Mouse (Mus musculus) lung, adult 18-20 months (tissue): Measurements from ENCODE around the gene Rab20.
"Not testable (repeated sequence)": the region's sequence is repeated elsewhere in the genome, so short reads cannot be mapped to it uniquely, and the experiment has no call there.

Source experiments
- DNase-seq, 2 experiments: peaks; one replicate each; pipeline ENCODE4 v3.0.0; 2022; ENCODE audit warnings: mixed read lengths in 2 of 2

The Rab20 gene

GRCm38 (mm10) chr8:11479591-11479990 lies 1.1 kb upstream of the Rab20 start:
- DNase-seq, result no peak

- peak in 1 of 2 experiments; percentile 20 for DNase-seq
Observed at GRCm38 (mm10) chr8:11478807-11479527, 457 bp upstream of the Rab20 start.

GRCm38 (mm10) chr8:11477178-11477553 lies 1.3 kb downstream of the Rab20 start:
- DNase-seq, result no peak

GRCm38 (mm10) chr8:11476338-11477177 lies 2.0 kb downstream of the Rab20 start:
- peak; percentile 83 to 91 for DNase-seq

GRCm38 (mm10) chr8:11475876-11476275 lies 2.6 kb downstream of the Rab20 start:
- no peak for DNase-seq

- DNase-seq, result no peak
Observed at GRCm38 (mm10) chr8:11475397-11475796, 3.1 kb downstream of the Rab20 start.

GRCm38 (mm10) chr8:11473072-11473471 lies 5.4 kb downstream of the Rab20 start:
- DNase-seq, result peak; percentile 71 to 82

GRCm38 (mm10) chr8:11471309-11471708 lies 7.2 kb downstream of the Rab20 start:
- DNase-seq, result no peak

GRCm38 (mm10) chr8:11470694-11471093 lies 7.8 kb downstream of the Rab20 start:
- no peak for DNase-seq

- peak; percentile 58 to 65 for DNase-seq
Observed at GRCm38 (mm10) chr8:11469095-11469494, 9.4 kb downstream of the Rab20 start.

GRCm38 (mm10) chr8:11466528-11466927 lies 12.0 kb downstream of the Rab20 start:
- DNase-seq, result not testable (repeated sequence)

- DNase-seq, result no peak
Observed at GRCm38 (mm10) chr8:11465619-11466018, 12.9 kb downstream of the Rab20 start.

- DNase-seq, result no peak
Observed at GRCm38 (mm10) chr8:11464707-11464964, 13.9 kb downstream of the Rab20 start.

GRCm38 (mm10) chr8:11463889-11464706 lies 14.4 kb downstream of the Rab20 start:
- peak; percentile 67 to 68 for DNase-seq

- DNase-seq, result no peak
Observed at GRCm38 (mm10) chr8:11463541-11463888, 15.0 kb downstream of the Rab20 start.

- DNase-seq, result no peak
Observed at GRCm38 (mm10) chr8:11462641-11463040, 15.9 kb downstream of the Rab20 start.

GRCm38 (mm10) chr8:11461847-11462246 lies 16.7 kb downstream of the Rab20 start:
- no peak for DNase-seq

- peak; percentile 54 to 63 for DNase-seq
Observed at GRCm38 (mm10) chr8:11460934-11461333, 17.6 kb downstream of the Rab20 start.

- DNase-seq, result no peak
Observed at GRCm38 (mm10) chr8:11459016-11459415, 19.5 kb downstream of the Rab20 start.

GRCm38 (mm10) chr8:11457981-11458836 lies 20.3 kb downstream of the Rab20 start:
- peak; percentile 20 to 56 for DNase-seq

- no peak for DNase-seq
Observed at GRCm38 (mm10) chr8:11457278-11457677, 21.2 kb downstream of the Rab20 start.

- no peak for DNase-seq
Observed at GRCm38 (mm10) chr8:11454228-11454627, 24.3 kb downstream of the Rab20 start.

GRCm38 (mm10) chr8:11452974-11453373 lies 25.5 kb downstream of the Rab20 start:
- DNase-seq, result no peak
